Mouse (Mus musculus) brain, embryonic 14.5 days (tissue): ENCODE data around the gene Metap2.

ENCODE experiments used
- CTCF ChIP-seq: fragments of 200-500 bp; IDR thresholded peaks from 2 replicates; pipeline ENCODE4 v1.5.1; 2012; ENCODE audit warnings: inconsistent platforms, mild to moderate bottlenecking, moderate library complexity, borderline replicate concordance; ENCODE audit not compliant: insufficient read depth, insufficient read length; ENCODE audit errors: extremely low read depth
- POLR2A ChIP-seq: fragments of 200-500 bp; IDR thresholded peaks from 2 replicates; pipeline ENCODE4 v1.6.1; 2012; ENCODE audit warnings: mild to moderate bottlenecking, inconsistent platforms, borderline replicate concordance; ENCODE audit not compliant: poor library complexity, insufficient read depth, insufficient read length, severe bottlenecking; ENCODE audit errors: extremely low read depth

DNA sequence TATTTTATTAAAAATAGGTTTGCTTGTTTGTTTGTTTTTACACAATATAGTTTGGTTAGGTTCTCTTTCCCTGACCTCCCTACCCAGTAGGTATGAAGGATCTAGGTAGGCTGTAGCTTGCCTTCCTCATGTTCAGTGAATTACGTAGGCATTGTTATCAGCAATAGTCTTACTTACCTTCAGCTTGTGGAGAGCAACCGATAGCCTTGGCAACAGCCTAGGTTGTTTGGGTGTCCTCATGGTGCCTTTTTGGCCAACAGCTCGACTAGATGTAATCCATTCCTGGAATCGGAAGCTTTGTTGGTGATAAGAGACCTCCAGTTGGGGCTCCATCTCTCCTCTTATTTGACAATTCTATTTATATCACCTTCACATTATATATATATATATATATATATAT lies 24.3 kb upstream of the Metap2 start:
- TF ChIP-seq POLR2A (no peak), CTCF (no peak)
